18 mouse cellular contexts compared by ENCODE assay signal in the genomic region with DNA sequence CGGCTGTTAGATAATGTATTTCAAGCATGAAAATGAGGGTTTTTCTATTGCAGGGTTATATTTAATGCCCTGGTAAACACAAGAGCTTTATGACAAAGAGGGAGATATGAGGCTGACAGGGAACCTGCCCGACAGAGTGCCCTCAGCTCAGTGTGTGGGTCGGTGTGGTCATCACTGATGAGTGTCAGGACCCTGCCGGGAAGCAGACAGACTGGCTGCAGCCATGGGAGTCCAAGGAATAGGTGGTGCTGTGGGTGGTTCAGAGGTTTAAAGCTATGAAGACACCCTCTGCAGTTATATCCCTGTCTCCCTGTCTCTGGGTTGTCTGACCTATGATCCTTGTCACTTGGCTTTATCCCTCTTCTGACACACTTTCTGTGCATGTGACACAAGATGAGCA.
"Had no signal": no experiment of that assay in that cellular context is flagged by ENCODE, and none has a peak within 500 bp of the region (broad histone marks: within the 10 kb centered on the region; RNA-seq: fewer than 3 reads in every experiment).

No protein-coding gene starts in this region.

- H3K27me3 ChIP-seq: intestine, embryonic 15.5 days; kidney, embryonic 15.5 days; liver, embryonic 15.5 days; neural tube, embryonic 13.5 days; stomach, embryonic 15.5 days had no signal

- H3K9me3 ChIP-seq: intestine, embryonic 15.5 days; kidney, embryonic 15.5 days; liver, embryonic 15.5 days; neural tube, embryonic 13.5 days; stomach, embryonic 15.5 days had no signal

- H3K4me1 ChIP-seq: intestine, embryonic 15.5 days; kidney, embryonic 15.5 days; liver, embryonic 15.5 days; neural tube, embryonic 13.5 days; stomach, embryonic 15.5 days had no signal

- H3K4me2 ChIP-seq: intestine, embryonic 15.5 days; kidney, embryonic 15.5 days; liver, embryonic 11.5 days; liver, embryonic 15.5 days; neural tube, embryonic 13.5 days; stomach, embryonic 15.5 days had no signal

- H3K27ac ChIP-seq: intestine, embryonic 15.5 days; kidney, embryonic 15.5 days; left cerebral cortex, adult 2 months; liver, embryonic 15.5 days; macrophage; neural tube, embryonic 13.5 days; stomach, embryonic 15.5 days had no signal

- ATAC-seq: intestine, embryonic 15.5 days had no signal

- H3K9ac ChIP-seq: intestine, embryonic 15.5 days; kidney, embryonic 15.5 days; liver, embryonic 15.5 days; neural tube, embryonic 13.5 days; stomach, embryonic 15.5 days had no signal

- H3K36me3 ChIP-seq: intestine, embryonic 15.5 days; kidney, embryonic 15.5 days; liver, embryonic 15.5 days; neural tube, embryonic 13.5 days; stomach, embryonic 15.5 days had no signal

- H3K4me3 ChIP-seq: intestine, embryonic 15.5 days; kidney, embryonic 15.5 days; left cerebral cortex, adult 2 months; liver, embryonic 15.5 days; myocyte; neural tube, embryonic 13.5 days; stomach, embryonic 15.5 days had no signal

- DNase-seq: kidney, adult 11 months; kidney, adult 8-10 months; kidney, postnatal 10 days; kidney, postnatal 36 days; layer of hippocampus, postnatal 36 days; retina, postnatal 1 day; right cerebral cortex, postnatal 25 days; spleen, adult 18-20 months; thymus, postnatal 25 days had no signal
